Mouse (Mus musculus) liver, embryonic 13.5 days (tissue): ENCODE measurements around the gene Adamts20. TPM values are rescaled to one million over a fixed set of nuclear protein-coding genes. Genes with fewer than 3 reads are reported as not detected.
A peak's percentile ranks its signal among the peaks of the same experiment; 100 is the strongest.

Experiments
- ATAC-seq: fragments of 200-750 bp; cut with Nextera tagmentation; 2 replicates; pipeline ENCODE4 v1.8.0; 2017; ENCODE audit warnings: low read depth, mild to moderate bottlenecking, moderate number of reproducible peaks, moderate library complexity
- DNase-seq: peaks from one replicate; pipeline ENCODE4 v3.0.0; 2022
- H3K27ac ChIP-seq: fragments of 300-500 bp; sonication (generic); 2 replicates; pipeline ENCODE4 v1.5.1; 2015; ENCODE audit warnings: moderate library complexity, mild to moderate bottlenecking, inconsistent platforms
- H3K27me3 ChIP-seq: fragments of 300-500 bp; sonication (generic); 2 replicates; pipeline ENCODE4 v1.6.1; 2015; ENCODE audit warnings: mild to moderate bottlenecking, inconsistent platforms
- H3K36me3 ChIP-seq: fragments of 300-500 bp; sonication (generic); 2 replicates; pipeline ENCODE4 v1.6.1; 2015; ENCODE audit warnings: mild to moderate bottlenecking, inconsistent platforms
- H3K4me1 ChIP-seq: fragments of 300-500 bp; sonication (generic); replicated peaks from 2 replicates; pipeline ENCODE4 v1.6.1; 2015; ENCODE audit warnings: inconsistent platforms
- H3K4me2 ChIP-seq: fragments of 300-500 bp; sonication (generic); 2 replicates; pipeline ENCODE4 v1.6.1; 2015; ENCODE audit warnings: inconsistent platforms, mild to moderate bottlenecking, moderate library complexity
- H3K4me3 ChIP-seq: fragments of 300-500 bp; sonication (generic); replicated peaks from 2 replicates; pipeline ENCODE4 v1.5.1; 2015; ENCODE audit warnings: mild to moderate bottlenecking, inconsistent platforms
- H3K9ac ChIP-seq: fragments of 300-500 bp; sonication (generic); 2 replicates; pipeline ENCODE4 v1.6.1; 2015; ENCODE audit warnings: mild to moderate bottlenecking, inconsistent platforms
- H3K9me3 ChIP-seq: fragments of 300-500 bp; sonication (generic); replicated peaks from 2 replicates; pipeline ENCODE4 v1.6.1; 2016; ENCODE audit warnings: inconsistent platforms
- WGBS: fragments of 180-500 bp; shearing (Covaris S2); methylation state at CpG from one replicate; pipeline ENCODE4 v1.1.7; 2015; ENCODE audit not compliant: insufficient replicate concordance; 5-methylcytosine and 5-hydroxymethylcytosine counted together
- polyA plus RNA-seq: library from polyadenylated mRNA; unstranded; fragments of >200 nt; fragmentation: Nextera tagmentation; extraction: Ambion mirVana; gene quantifications from 2 replicates; pipeline ENCODE4 v1.2.1, GENCODE M21; 2015

The Adamts20 gene
- polyA plus RNA-seq, 1 experiment from 2014 or later, result 0.16 TPM

GRCm38 (mm10) chr15:94326626-94327025, 138.6 kb downstream of the Adamts20 start:
- no peak for DNase-seq
- Histone ChIP-seq H3K9me3 (0 out of 2 replicates have a peak, but pooled peaks cover 3% of the 10 kb centered on the region), H3K9ac (no peak overlapping the region), H3K27ac (no peak overlapping the region), H3K36me3 (no peaks in the 10 kb centered on the region), H3K4me1 (no peaks in the 10 kb centered on the region), H3K4me3 (no peak overlapping the region), H3K27me3 (no peaks in the 10 kb centered on the region), H3K4me2 (no peak overlapping the region)
- no peak for ATAC-seq
- WGBS, result 70% methylated on average over 5 of the region's 5 CpGs

GRCm38 (mm10) chr15:94325509-94326181, 139.6 kb downstream of the Adamts20 start:
- Histone ChIP-seq H3K36me3 (no peaks in the 10 kb centered on the region), H3K9ac (no peak overlapping the region), H3K4me2 (no peak overlapping the region), H3K4me3 (no peak overlapping the region), H3K4me1 (no peaks in the 10 kb centered on the region), H3K9me3 (0 out of 2 replicates have a peak, but pooled peaks cover 3% of the 10 kb centered on the region), H3K27ac (no peak overlapping the region), H3K27me3 (no peaks in the 10 kb centered on the region)
- WGBS, result 70% methylated on average over 13 of the region's 13 CpGs
- ATAC-seq, result no peak
- no peak for DNase-seq

GRCm38 (mm10) chr15:94316171-94316570, 149.0 kb downstream of the Adamts20 start:
- Histone ChIP-seq H3K9me3 (no peaks in the 10 kb centered on the region), H3K27ac (no peak overlapping the region), H3K27me3 (no peaks in the 10 kb centered on the region), H3K4me3 (no peak overlapping the region), H3K4me2 (no peak overlapping the region), H3K9ac (no peak overlapping the region), H3K36me3 (no peaks in the 10 kb centered on the region), H3K4me1 (no peaks in the 10 kb centered on the region)
- DNase-seq (no peak), ATAC-seq (no peak)
- 76% methylated on average over 3 of the region's 3 CpGs for WGBS

GRCm38 (mm10) chr15:94309689-94310088, 155.5 kb downstream of the Adamts20 start:
- Histone ChIP-seq H3K4me3 (no peak overlapping the region), H3K9me3 (no peaks in the 10 kb centered on the region), H3K27me3 (no peaks in the 10 kb centered on the region), H3K4me2 (no peak overlapping the region), H3K27ac (no peak overlapping the region), H3K4me1 (no peaks in the 10 kb centered on the region), H3K9ac (no peak overlapping the region), H3K36me3 (no peaks in the 10 kb centered on the region)
- DNase-seq (no peak), ATAC-seq (no peak)
- 73% methylated on average over 7 of the region's 7 CpGs for WGBS

- Histone ChIP-seq H3K36me3 (no peaks in the 10 kb centered on the region), H3K27me3 (no peaks in the 10 kb centered on the region), H3K4me3 (no peak overlapping the region), H3K4me2 (no peak overlapping the region), H3K9me3 (no peaks in the 10 kb centered on the region), H3K4me1 (no peaks in the 10 kb centered on the region), H3K27ac (no peak overlapping the region), H3K9ac (no peak overlapping the region)
- ATAC-seq (no peak), DNase-seq (no peak)
- WGBS, result 60% methylated on average over 9 of the region's 9 CpGs
Observed at GRCm38 (mm10) chr15:94307888-94308287, 157.3 kb downstream of the Adamts20 start.

GRCm38 (mm10) chr15:94303151-94303550, 162.1 kb downstream of the Adamts20 start:
- no peak for ATAC-seq
- H3K36me3 ChIP-seq, result no peaks in the 10 kb centered on the region
- no peak overlapping the region for H3K4me3 ChIP-seq
- no peaks in the 10 kb centered on the region for H3K27me3 ChIP-seq
- H3K4me1 ChIP-seq, result no peaks in the 10 kb centered on the region
- no peak overlapping the region for H3K4me2 ChIP-seq
- WGBS, result 79% methylated on average over 3 of the region's 3 CpGs
- H3K9ac ChIP-seq, result no peak overlapping the region
- DNase-seq, result no peak
- H3K9me3 ChIP-seq, result no peaks in the 10 kb centered on the region
- no peak overlapping the region for H3K27ac ChIP-seq

- H3K9me3 ChIP-seq, result no peaks in the 10 kb centered on the region
- H3K4me1 ChIP-seq, result no peaks in the 10 kb centered on the region
- H3K27me3 ChIP-seq, result no peaks in the 10 kb centered on the region
- DNase-seq, result no peak
- ATAC-seq, result no peak
- WGBS, result 59% methylated on average over 4 of the region's 4 CpGs
- no peak overlapping the region for H3K4me3 ChIP-seq
- no peak overlapping the region for H3K4me2 ChIP-seq
- no peak overlapping the region for H3K27ac ChIP-seq
- no peak overlapping the region for H3K9ac ChIP-seq
- H3K36me3 ChIP-seq, result no peaks in the 10 kb centered on the region
Observed at GRCm38 (mm10) chr15:94294084-94294483, 171.1 kb downstream of the Adamts20 start.

GRCm38 (mm10) chr15:94288015-94288414, 177.2 kb downstream of the Adamts20 start:
- H3K27me3 ChIP-seq, result no peaks in the 10 kb centered on the region
- no peak overlapping the region for H3K4me2 ChIP-seq
- H3K36me3 ChIP-seq, result no peaks in the 10 kb centered on the region
- H3K4me3 ChIP-seq, result no peak overlapping the region
- no peaks in the 10 kb centered on the region for H3K9me3 ChIP-seq
- DNase-seq, result no peak
- H3K9ac ChIP-seq, result no peak overlapping the region
- no peak for ATAC-seq
- WGBS, result 71% methylated on average over 2 of the region's 2 CpGs
- no peaks in the 10 kb centered on the region for H3K4me1 ChIP-seq
- no peak overlapping the region for H3K27ac ChIP-seq

- H3K27ac ChIP-seq, result no peak overlapping the region
- H3K9ac ChIP-seq, result no peak overlapping the region
- H3K36me3 ChIP-seq, result no peaks in the 10 kb centered on the region
- 61% methylated on average over 3 of the region's 3 CpGs for WGBS
- H3K4me2 ChIP-seq, result no peak overlapping the region
- no peaks in the 10 kb centered on the region for H3K4me1 ChIP-seq
- H3K9me3 ChIP-seq, result no peaks in the 10 kb centered on the region
- no peak for ATAC-seq
- no peaks in the 10 kb centered on the region for H3K27me3 ChIP-seq
- DNase-seq, result no peak
- no peak overlapping the region for H3K4me3 ChIP-seq
Observed at GRCm38 (mm10) chr15:94287495-94287894, 177.7 kb downstream of the Adamts20 start.

- no peak overlapping the region for H3K27ac ChIP-seq
- 70% methylated on average over 8 of the region's 8 CpGs for WGBS
- H3K36me3 ChIP-seq, result no peaks in the 10 kb centered on the region
- no peaks in the 10 kb centered on the region for H3K9me3 ChIP-seq
- no peaks in the 10 kb centered on the region for H3K4me1 ChIP-seq
- H3K27me3 ChIP-seq, result no peaks in the 10 kb centered on the region
- H3K9ac ChIP-seq, result no peak overlapping the region
- H3K4me2 ChIP-seq, result no peak overlapping the region
- no peak overlapping the region for H3K4me3 ChIP-seq
- ATAC-seq (no peak), DNase-seq (no peak)
Observed at GRCm38 (mm10) chr15:94276418-94276817, 188.8 kb downstream of the Adamts20 start.

GRCm38 (mm10) chr15:94265630-94266029, 199.6 kb downstream of the Adamts20 start:
- no peak overlapping the region for H3K4me3 ChIP-seq
- whole genome bisulfite sequencing, result 22% methylated on average over 10 of the region's 10 CpGs
- H3K27me3 ChIP-seq, result no peaks in the 10 kb centered on the region
- no peaks in the 10 kb centered on the region for H3K9me3 ChIP-seq
- H3K36me3 ChIP-seq, result no peaks in the 10 kb centered on the region
- no peak overlapping the region for H3K4me2 ChIP-seq
- no peak overlapping the region for H3K9ac ChIP-seq
- DNase-seq, result peak; percentile 24
- H3K4me1 ChIP-seq, result no peaks in the 10 kb centered on the region
- ATAC-seq, result no peak
- no peak overlapping the region for H3K27ac ChIP-seq

GRCm38 (mm10) chr15:94264497-94264879, 200.7 kb downstream of the Adamts20 start:
- Histone ChIP-seq H3K27ac (no peak overlapping the region), H3K27me3 (no peaks in the 10 kb centered on the region), H3K4me1 (no peaks in the 10 kb centered on the region), H3K9me3 (no peaks in the 10 kb centered on the region), H3K36me3 (no peaks in the 10 kb centered on the region), H3K4me2 (no peak overlapping the region), H3K9ac (no peak overlapping the region), H3K4me3 (no peak overlapping the region)
- ATAC-seq (no peak), DNase-seq (no peak)
- 48% methylated on average over 6 of the region's 6 CpGs for WGBS
